Mouse (Mus musculus) right cerebral cortex, adult 2 months (tissue): ENCODE data around the gene Tert.

Source experiments
- DNase-seq, 2 experiments: peaks; one replicate each; pipeline ENCODE4 v3.0.0; 2021 to 2022; ENCODE audit warnings: low spot score in 2 of 2

Gene Tert

DNA sequence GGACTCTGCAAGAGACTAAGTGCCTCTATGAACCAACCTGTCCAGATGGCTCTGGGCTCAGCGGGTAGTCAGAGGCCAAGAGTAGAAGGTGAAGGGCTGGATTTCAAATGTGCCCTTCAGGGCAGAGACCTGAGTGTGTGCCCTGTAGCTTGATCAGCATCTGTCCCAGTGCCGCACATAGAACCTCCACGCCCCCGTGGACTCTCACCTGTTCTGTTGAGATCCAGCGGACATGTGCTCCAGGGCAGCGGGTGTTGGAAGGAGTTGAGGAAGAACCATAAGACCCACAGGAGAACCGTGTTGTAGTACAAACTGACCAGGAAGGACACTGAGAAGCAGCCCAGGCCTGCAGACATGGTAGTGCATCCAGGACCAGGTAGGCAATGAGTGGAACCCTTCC is 48.5 kb downstream of the Tert start:
- DNase-seq, result no peak

DNA sequence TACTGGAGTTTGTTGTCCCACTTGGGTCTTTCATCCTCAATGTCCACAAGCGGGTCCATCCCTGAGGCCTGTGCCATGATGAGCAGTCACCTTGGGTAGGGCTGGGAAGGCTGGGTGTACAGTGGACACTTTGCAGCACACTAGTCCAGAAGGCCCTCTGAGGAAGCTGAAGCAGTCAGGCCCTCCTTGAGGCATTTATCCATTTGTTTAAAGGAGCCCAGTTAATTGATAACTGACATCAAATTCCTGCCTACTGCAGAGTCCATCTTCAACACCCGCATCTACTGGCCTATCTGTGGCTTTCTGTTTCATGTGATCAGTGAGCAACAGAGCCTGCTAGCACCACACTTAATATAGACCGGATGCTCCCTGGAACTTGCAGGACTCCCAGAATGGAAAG is 51.1 kb downstream of the Tert start, which contains the start of gene Slc6a18:
TSS of gene Slc6a18 (minus strand) at position 171 of the 400 bp plus-strand sequence.
- no peak for DNase-seq

DNA sequence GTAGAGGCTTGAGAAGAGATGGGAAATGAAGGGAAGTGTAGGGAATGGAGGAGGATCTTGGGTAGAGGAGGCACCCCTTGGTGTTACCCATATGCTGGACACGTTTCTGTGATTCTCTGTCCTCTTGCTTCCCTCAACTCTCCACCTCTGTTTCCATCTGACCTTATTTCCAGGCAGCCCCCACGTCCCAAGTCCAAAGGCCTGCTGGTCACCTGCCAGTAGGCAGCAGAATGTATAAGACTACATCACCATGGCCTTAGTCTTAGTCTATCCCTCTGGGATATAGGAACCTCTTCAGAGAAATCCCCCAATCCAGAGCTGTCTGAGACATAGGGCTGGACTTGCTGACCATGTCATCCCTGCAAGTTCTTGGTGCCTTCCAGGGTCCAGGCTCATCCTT is 52.6 kb downstream of the Tert start:
- DNase-seq, result no peak

DNA sequence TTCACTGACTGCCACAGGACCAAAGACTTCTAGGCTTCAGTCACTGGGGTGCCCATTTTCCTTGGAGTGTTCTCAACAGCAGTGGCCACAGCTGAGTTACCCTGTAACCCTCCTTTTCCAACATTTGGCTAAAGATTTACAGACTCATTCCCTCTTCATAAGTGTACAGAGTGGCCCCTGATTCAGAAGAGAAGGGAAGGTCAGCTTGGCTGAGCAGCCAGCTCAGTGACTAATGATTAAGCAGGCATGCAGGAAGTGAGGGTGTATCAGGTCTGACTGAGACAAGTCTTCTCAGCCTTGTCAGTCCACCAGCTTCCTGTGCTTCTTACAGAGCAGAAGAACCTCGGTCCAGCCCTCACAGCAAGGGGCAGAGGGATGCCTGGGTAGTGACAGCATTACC is 53.7 kb downstream of the Tert start:
- no peak for DNase-seq

DNA sequence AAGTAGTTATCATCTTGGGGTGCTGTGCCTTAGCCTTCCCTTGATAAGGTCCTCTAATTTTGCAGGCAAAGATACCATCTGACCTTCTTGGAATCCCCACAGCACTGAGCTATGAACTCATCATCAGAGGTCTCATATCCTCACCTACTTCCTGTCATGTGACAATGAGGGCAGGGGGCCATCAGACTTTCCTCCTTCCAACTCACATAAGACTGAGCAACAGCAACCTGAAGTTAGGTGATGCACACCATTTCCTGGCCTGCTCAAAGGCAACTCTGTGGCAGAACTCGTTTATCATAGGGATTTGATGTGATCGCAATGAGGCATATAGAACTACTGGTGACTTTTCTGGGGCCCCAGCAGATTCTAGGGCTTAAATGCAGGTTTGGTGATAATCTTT is 55.5 kb downstream of the Tert start:
- DNase-seq, result no peak

DNA sequence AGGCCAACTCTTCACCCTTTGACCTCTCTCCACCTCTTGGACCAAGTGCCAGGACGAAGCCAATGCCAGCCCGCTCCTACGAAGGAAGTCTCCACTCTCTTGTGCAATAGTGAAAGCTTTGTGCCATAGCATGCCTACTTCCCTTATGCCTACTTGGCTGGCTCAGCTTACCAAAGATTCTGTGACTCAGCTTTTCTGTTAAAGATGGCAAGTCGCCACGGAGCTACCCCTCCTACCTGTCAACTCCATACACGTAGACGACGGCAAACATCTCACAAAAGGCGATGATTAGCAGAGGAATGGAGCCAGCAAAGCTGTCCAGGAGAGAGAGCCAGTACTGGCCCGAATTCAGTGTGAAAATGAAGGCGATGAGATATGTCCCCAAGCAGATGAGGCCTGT is 57.0 kb downstream of the Tert start:
- peak; percentile 25 to 37 for DNase-seq

DNA sequence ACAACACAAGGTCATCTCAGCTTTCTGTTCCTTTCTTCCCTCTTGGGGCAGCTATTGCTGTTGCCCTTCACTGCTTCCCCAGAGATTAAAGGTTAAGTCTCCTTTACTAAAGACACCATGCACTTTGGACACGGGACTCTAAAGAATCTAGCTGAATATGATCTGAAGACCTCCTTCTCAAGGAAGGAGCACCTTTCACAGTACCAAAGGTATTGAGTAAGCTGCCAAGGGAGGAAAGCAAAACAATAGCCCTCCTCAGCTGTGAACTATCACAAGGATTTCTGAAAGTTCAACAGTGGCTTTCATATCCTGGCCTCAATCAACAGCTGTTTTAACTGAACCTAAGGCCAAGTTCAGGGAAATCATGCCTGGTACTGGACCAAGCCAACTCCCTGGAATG is 57.7 kb downstream of the Tert start:
- no peak for DNase-seq

DNA sequence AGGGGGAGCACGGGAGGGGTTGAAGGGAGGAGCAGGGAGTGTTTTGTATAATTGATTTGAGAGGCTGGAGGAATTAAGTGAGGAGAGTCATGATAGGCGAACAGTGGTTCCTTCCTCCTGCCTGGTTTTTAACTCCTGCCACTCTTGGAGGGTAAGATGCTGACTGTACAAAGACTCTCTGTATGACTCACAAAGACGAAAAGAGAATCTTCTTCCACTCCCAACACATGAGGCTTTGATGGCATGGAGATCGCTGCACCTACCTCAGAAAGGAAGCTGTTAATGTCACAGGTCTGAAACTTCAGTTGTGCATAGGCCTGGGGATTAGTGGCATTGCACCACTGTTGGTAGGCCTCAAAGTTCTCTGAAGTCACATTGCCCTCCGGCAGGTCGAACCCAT is 58.8 kb downstream of the Tert start:
- DNase-seq, result no peak

DNA sequence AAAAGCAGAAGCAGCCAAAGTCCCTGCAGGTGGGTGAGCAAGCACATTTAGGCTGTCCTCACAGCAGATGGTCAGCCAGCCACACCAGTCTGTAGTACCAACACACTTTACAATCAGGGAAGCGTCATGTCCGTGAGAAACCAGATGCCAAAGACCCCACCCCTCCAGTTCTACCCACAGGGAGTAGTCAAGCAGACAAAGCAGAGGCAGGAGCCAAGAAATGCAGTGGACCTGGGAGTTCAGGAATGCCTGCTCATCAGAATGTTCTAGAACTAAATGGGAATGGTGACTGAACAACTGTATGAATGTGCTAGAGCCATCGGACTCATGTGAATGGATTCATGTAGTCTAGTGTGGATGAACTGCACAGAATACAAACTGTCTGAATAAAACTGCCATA is 60.9 kb downstream of the Tert start:
- no peak for DNase-seq

DNA sequence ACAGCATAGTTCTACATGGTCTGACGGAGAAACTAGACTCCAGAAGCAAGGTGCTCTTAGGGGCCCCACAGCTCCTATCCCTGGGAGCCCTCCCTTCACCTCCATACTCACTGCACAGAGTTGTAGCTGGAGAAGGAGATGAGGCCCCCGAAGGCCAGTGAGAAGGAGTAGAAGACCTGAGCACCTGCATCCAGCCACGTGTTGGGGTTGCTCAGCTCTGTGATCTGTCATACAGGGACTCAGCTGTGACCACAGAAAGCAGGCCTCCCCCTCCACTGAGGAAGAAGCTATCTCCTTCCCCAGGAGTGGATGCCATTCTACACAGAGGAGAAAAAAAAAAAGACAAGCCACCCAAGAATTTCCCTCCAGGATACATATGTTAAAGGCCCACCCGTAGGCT is 62.2 kb downstream of the Tert start:
- no peak for DNase-seq

DNA sequence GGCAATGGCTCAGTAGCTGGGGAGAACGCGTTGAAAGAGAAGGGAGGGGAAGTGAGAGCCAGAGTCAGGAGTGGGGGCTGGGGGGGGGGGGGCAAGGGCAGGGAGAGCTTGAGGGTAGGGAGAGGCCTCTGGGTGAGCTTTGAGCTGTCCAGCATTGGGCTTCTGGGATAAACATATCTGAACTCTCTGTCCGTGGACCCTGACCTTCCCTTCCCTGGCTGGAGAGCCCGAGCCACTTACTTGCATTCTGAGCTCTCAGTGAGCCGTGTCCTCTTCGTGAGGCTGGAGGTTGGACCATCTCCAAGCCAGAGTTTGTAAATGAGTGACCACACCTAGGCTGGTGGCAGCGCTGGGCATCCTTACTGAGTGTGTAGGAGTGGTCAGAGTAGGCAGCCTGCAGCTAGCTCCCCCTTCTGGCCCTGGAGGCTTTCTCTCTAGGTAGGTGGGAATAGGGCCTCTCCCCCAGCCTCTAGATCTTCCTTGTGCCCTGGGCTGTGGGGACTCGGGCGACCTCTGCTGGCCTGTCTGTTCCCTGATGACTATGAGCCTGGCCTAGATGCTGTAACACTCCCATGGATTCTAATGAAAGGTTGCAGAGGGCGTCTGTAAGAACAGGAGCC is 65.6 kb downstream of the Tert start:
- DNase-seq, result peak; percentile 48 to 52

DNA sequence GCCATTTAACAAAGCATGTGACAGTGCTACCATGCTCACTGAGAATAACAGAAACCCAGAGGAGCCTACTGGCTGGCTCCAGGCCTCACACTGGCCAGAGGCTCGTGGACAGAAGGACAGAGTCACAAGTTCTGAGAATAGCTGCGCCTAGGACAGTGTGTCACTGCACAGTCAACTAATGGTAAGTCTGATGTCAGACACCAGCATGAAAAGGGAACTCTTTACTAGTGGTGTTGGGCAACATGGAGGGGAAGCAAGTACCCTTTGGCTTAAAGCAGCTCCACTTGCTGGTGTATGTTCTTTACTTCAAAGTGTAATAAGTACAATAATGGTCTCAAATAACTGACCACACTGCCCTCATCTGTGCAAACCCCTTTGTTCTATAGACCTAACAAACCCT is 66.6 kb downstream of the Tert start:
- DNase-seq, result no peak

DNA sequence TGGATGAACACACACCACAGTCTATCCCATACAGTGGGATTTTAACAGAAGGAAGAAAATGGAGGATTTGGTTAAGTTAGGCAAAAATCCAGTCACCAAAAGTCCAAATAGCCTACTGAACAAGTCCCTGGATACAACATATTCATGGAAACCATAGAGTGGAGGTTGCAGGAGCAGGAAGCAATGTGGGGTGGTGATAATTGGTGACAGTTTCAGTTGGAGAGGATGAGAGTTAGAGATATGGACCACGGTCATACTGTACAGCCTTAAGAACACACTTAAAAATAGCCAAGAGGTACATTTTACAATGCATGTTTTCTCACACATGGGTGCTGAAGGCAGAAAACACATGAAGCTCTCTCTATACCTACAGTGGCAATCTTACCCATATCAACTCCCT is 68.3 kb downstream of the Tert start:
- DNase-seq, result no peak

DNA sequence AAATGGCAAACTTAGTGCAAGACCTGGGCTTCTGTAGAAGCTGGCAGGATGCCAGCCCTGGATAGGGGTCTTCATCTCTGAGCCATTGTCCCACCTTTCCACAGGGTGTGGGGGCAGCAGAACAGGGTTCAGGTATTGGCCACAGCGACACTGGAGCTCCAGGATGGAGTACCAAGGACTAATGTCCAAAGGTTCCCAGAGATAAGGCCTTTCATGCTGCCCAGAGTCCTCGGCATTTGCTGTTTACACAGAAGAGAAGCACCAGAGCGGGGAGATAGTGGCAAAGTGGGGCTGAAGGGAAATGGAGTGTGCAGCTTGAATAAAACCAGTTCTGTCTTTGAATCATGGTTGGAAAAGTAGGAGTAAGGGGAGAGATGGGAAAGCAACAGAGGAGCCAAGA is 69.8 kb downstream of the Tert start:
- no peak for DNase-seq
